Mouse (Mus musculus) mouse trophoblast stem cell (cell line): ENCODE results near the gene Ms4a18.

Experiments
- in situ Hi-C, 2 experiments: fragments of 300-500 bp; cut with MseI, MboI; formaldehyde crosslinking; loops; 2 replicates in 1 of 2; 3 replicates in 1 of 2; pipeline ENCODE4 v1.15.1; 2025

Gene Ms4a18

GRCm38 (mm10) chr19:10983146-10983545, 34.7 kb downstream of the Ms4a18 start:
- in situ Hi-C loops, result no loop called here

- in situ Hi-C loops, result no loop called here
These were observed 37.6 kb downstream of the Ms4a18 start for GRCm38 (mm10) chr19:10980210-10980609.

- in situ Hi-C loops, result loop anchor here in 1 of 2 experiments (5.0 kb wide), 1 partner anchor 67 kb away; no protein-coding TSS in a partner anchor
These were observed 38.4 kb downstream of the Ms4a18 start for GRCm38 (mm10) chr19:10979184-10980168.

DNA sequence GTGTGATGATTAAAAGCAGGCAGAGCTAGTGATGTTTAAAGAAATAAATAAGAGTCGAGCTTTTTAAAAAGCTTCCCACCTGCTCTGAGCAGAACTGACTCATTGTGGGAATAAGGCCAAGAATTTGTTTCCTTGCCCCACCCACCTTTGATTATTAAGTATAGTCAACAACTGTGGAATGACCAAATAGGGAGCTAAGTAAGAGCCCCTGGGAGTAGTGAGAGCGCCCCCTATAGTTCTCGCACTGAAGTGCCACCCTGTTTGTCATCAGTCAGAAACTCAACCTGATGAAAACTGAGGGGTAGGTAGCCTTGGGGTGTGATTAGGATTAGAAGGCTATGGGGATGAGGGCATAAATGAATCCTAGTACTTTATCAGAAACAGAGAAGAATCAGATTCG, 41.5 kb downstream of the Ms4a18 start:
- in situ Hi-C loops, result loop anchor here in 1 of 2 experiments (5.0 kb wide), 1 partner anchor 64 kb away; no protein-coding TSS in a partner anchor

DNA sequence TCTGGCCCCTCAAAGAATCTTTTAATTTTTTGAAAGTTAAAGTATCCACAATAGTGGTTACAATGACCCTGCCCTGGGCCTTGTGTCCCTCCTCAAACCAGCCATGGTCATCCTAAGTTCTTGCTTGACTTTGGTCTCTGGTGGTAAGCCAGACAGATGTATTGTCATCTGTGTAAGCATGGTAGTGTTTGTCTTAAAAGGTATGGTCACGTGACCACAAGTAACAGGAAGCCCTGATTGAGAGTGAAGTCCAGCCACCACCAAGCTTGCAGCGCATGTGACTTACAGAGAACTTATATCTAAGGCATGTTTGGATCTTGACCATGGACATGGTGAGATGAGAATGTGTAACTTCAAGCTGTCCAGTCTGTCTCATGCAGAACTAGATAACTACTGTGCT, 42.6 kb downstream of the Ms4a18 start:
- in situ Hi-C loops, result loop anchor here in 1 of 2 experiments (5.0 kb wide), 1 partner anchor 63 kb away; no protein-coding TSS in a partner anchor

- in situ Hi-C loops, result loop anchor here in 1 of 2 experiments (25.0 kb wide), 1 partner anchor 262 kb away; no protein-coding TSS in a partner anchor
These were observed 43.5 kb downstream of the Ms4a18 start, which contains the start of gene Ms4a10 for GRCm38 (mm10) chr19:10974238-10974865. Gene Ms4a10, minus strand, starts transcription at chr19:10974670.

DNA sequence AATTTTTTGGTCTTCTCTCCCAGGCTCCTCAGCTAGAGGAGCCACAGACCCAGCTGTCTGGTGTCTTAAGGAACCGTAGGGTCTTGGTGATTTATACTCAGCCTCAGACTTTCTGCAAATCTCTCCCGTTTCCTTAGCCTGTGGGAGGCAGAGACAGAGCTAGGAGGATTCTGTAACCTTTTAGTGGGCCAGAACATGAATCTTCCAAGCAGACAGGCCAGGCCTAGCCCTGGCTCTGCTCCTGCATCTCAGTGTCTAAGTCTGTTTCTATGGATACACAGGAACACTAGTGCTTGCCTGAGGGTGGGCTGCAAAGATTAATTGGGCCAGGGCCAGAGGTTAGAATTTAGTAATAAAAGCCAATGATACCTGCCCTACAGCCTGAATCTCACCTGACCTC, 44.6 kb downstream of the Ms4a18 start:
- in situ Hi-C loops, result loop anchor here in 1 of 2 experiments (25.0 kb wide), 1 partner anchor 261 kb away; no protein-coding TSS in a partner anchor

DNA sequence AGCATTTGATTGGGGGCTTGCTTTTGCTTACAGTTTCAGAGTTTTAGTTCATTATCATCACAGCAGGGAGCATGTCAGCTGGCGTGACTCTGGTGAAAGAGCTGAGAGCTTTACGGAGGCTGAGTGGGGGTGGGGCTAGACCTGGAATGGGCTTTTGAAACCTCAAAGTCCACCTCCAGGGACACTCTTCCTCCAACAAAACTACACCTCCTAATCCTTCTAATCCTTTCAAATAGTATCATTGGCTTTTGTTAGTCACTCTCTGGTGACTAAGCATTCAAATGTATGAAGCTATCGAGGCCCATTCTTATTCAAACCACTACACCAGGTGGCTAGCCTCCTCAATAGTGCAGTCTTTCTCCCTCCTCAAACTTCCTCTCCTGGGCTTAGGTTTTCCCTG, 45.2 kb downstream of the Ms4a18 start:
- in situ Hi-C loops, result loop anchor here in 1 of 2 experiments (25.0 kb wide), 1 partner anchor 260 kb away; no protein-coding TSS in a partner anchor

DNA sequence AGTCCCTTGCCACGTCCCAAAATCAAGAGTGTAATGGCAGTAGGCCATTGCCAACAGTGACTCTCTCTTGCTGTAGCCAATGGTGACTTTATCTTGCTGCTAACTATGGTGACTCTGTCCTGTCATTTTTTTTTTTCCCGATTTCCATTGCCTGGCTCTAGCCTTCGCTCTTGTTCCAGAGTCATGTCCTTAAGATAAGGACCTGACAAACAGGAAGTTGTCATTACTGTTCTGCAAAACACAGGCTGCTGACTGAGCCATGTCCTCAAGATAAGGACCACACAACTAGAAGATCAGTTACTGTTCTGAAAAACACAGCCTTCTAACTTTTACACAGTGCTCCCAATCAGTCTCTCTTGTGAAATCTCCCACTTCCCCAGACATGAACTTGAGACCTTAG, 47.4 kb downstream of the Ms4a18 start:
- in situ Hi-C loops, result loop anchor here in 1 of 2 experiments (25.0 kb wide), 1 partner anchor 258 kb away; no protein-coding TSS in a partner anchor

DNA sequence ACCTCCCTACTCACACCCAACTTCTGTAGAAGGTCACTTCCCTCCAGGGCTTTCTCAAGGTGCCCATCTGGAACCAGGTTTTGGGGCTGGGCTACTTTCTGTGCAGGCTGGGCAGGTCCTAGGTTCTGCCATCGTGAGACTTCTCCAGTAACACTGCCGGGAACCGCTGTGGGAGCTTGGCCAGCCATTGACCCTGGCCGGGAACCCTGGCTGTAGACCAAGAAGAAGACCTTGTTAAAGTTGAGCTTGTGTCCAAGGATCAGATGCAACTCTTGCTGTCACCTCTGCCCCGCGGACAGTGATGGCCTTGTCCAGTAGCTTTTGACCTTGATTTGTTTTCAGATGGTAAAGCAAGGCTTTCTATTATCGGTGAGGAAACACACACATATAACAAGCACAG, 49.3 kb downstream of the Ms4a18 start:
- in situ Hi-C loops, result loop anchor here in 1 of 2 experiments (25.0 kb wide), 1 partner anchor 256 kb away; no protein-coding TSS in a partner anchor

DNA sequence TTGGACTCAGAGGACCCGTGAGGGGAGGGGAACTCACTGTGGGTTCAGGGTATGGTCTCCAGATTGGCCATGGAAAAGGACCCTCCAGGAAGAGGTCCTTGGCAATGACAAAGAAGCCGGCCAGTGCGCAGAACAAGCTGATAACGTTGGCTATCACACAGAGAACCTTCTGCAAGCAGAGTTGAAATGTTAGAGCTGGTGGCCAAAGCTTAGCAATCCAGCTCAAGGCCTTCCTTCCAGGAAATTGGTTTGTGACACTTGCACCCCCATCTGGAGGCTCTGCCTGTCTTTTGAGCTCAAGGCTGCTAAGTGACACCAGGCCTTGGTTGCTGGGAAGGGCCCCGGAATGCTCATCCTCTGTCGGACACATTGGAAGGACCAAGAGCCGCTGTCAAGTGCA, 52.1 kb downstream of the Ms4a18 start:
- in situ Hi-C loops, result loop anchor here in 1 of 2 experiments (25.0 kb wide), 1 partner anchor 253 kb away; no protein-coding TSS in a partner anchor

- in situ Hi-C loops, result loop anchor here in 1 of 2 experiments (5.0 to 25.0 kb wide), 2 partner anchors 48 to 248 kb away; no protein-coding TSS in a partner anchor
These were observed 57.9 kb downstream of the Ms4a18 start for GRCm38 (mm10) chr19:10959978-10960346.

- in situ Hi-C loops, result loop anchor here in 1 of 2 experiments (5.0 to 25.0 kb wide), 2 partner anchors 47 to 247 kb away; no protein-coding TSS in a partner anchor
These were observed 58.5 kb downstream of the Ms4a18 start for GRCm38 (mm10) chr19:10959085-10959977.

GRCm38 (mm10) chr19:10952021-10952939, 65.6 kb downstream of the Ms4a18 start:
- in situ Hi-C loops, result loop anchor here in 1 of 2 experiments (25.0 kb wide), 1 partner anchor 240 kb away; no protein-coding TSS in a partner anchor

GRCm38 (mm10) chr19:10949558-10949957, 68.3 kb downstream of the Ms4a18 start:
- in situ Hi-C loops, result loop anchor here in 1 of 2 experiments (10.0 kb wide), 1 partner anchor 235 kb away; no protein-coding TSS in a partner anchor

DNA sequence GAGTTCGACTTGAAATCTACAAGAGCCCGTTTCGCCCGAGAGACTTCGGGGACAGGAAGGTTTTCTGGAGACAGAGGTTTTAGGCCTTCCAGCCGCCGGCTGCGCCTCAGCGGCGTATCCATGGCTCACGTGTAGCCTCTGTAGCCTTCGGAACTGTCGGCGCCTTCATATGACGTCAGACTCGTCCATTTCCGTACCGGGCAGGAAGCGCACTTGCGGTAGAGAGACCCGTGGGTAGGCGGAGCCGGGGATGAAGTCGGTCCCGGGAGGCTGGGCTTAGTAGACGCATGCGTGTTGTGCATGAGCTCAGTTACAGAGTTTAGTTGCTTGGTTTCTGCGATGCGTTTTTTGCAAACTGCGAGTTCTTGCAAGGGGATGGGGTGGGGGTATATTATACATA, 68.7 kb downstream of the Ms4a18 start, which contains the start of gene Ccdc86:
Ccdc86 (minus strand) TSS at position 155 of the 400 bp plus-strand sequence.
- in situ Hi-C loops, result loop anchor here in 1 of 2 experiments (10.0 kb wide), 1 partner anchor 234 kb away; no protein-coding TSS in a partner anchor

DNA sequence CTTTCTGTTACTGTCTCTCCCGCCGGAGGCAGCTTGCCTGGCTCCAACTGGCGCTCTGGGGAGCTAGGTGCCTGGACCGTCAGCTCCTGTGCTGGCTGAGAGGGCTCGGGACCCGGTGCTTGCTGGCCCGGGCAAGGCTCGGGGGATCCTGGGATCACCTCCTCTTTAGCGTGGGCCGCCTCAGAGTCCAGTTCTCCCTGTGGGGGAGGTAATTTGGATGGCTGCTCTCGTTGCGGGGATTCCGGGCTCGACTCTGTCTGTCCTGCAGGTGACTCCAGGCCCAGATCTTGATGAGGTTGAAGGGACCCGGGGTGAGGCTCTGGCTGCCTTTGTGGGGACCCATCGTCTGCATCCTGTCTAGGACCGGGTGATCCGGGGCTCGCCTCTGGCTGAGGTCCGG, 69.4 kb downstream of the Ms4a18 start:
- in situ Hi-C loops, result loop anchor here in 1 of 2 experiments (10.0 kb wide), 1 partner anchor 234 kb away; no protein-coding TSS in a partner anchor

GRCm38 (mm10) chr19:10947219-10947618, 70.6 kb downstream of the Ms4a18 start:
- in situ Hi-C loops, result loop anchor here in 1 of 2 experiments (10.0 kb wide), 1 partner anchor 232 kb away; no protein-coding TSS in a partner anchor
